Mouse (Mus musculus): ENCODE results near the gene Cd47. TPM values are rescaled to one million over a fixed set of nuclear protein-coding genes. Genes with fewer than 3 reads are reported as not detected.

The Cd47 gene
- polyA plus RNA-seq, 1 experiment from 2014 or later: 97.9 TPM

- ATAC-seq: no peak
Measured at GRCm38 (mm10) chr16:49770320-49771189, 29.8 kb upstream of the Cd47 start.

GRCm38 (mm10) chr16:49771609-49772396, 28.5 kb upstream of the Cd47 start:
- DNase-seq (ENCODE audit: low spot score): no peak
- no peak overlapping the region for H3K4me3 ChIP-seq (ENCODE audit: low read depth, low read length)
- no peak overlapping the region for H3K27ac ChIP-seq (ENCODE audit: low read depth, low read length)
- no peak overlapping the region for H3K4me2 ChIP-seq (ENCODE audit: low read length)
- H3K27me3 ChIP-seq (replicated peaks; ENCODE audit: control insufficient read depth, insufficient read depth, low read length): no peaks in the 10 kb centered on the region
- 91% methylated on average over 7 of the region's 7 CpGs for WGBS
- no peaks in the 10 kb centered on the region for H3K9me3 ChIP-seq (replicated peaks; ENCODE audit: control insufficient read depth, low read length)
- H3K9ac ChIP-seq (ENCODE audit: low read length): no peak overlapping the region
- H3K4me1 ChIP-seq (ENCODE audit: control insufficient read depth, insufficient read depth, low read length): no peaks in the 10 kb centered on the region
- H3K36me3 ChIP-seq (ENCODE audit: control insufficient read depth, insufficient read depth, low read length): no peaks in the 10 kb centered on the region
- no peak for ATAC-seq

More at GRCm38 (mm10) chr16:49770320-49771189, 29.8 kb upstream of the Cd47 start:
- Histone ChIP-seq H3K4me2 (ENCODE audit: low read length) (no peak overlapping the region), H3K27ac (ENCODE audit: low read depth, low read length) (no peak overlapping the region), H3K27me3 (replicated peaks; ENCODE audit: control insufficient read depth, insufficient read depth, low read length) (no peaks in the 10 kb centered on the region), H3K9me3 (replicated peaks; ENCODE audit: control insufficient read depth, low read length) (no peaks in the 10 kb centered on the region), H3K36me3 (ENCODE audit: control insufficient read depth, insufficient read depth, low read length) (no peaks in the 10 kb centered on the region), H3K9ac (ENCODE audit: low read length) (no peak overlapping the region), H3K4me3 (ENCODE audit: low read depth, low read length) (no peak overlapping the region), H3K4me1 (ENCODE audit: control insufficient read depth, insufficient read depth, low read length) (no peaks in the 10 kb centered on the region)
- 91% methylated on average over 12 of the region's 12 CpGs for WGBS
- DNase-seq (ENCODE audit: low spot score): no peak

GRCm38 (mm10) chr16:49772576-49772975, 27.8 kb upstream of the Cd47 start:
- no peaks in the 10 kb centered on the region for H3K27me3 ChIP-seq (replicated peaks; ENCODE audit: control insufficient read depth, insufficient read depth, low read length)
- ATAC-seq (no peak), DNase-seq (ENCODE audit: low spot score) (no peak)
- no peak overlapping the region for H3K4me3 ChIP-seq (ENCODE audit: low read depth, low read length)
- H3K27ac ChIP-seq (ENCODE audit: low read depth, low read length): no peak overlapping the region
- H3K9me3 ChIP-seq (replicated peaks; ENCODE audit: control insufficient read depth, low read length): no peaks in the 10 kb centered on the region
- H3K4me2 ChIP-seq (ENCODE audit: low read length): no peak overlapping the region
- no peak overlapping the region for H3K9ac ChIP-seq (ENCODE audit: low read length)
- no peaks in the 10 kb centered on the region for H3K36me3 ChIP-seq (ENCODE audit: control insufficient read depth, insufficient read depth, low read length)
- 75% methylated on average over 1 of the region's 1 CpGs for WGBS
- no peaks in the 10 kb centered on the region for H3K4me1 ChIP-seq (ENCODE audit: control insufficient read depth, insufficient read depth, low read length)

GRCm38 (mm10) chr16:49773068-49773467, 27.3 kb upstream of the Cd47 start:
- Histone ChIP-seq H3K36me3 (ENCODE audit: control insufficient read depth, insufficient read depth, low read length) (no peaks in the 10 kb centered on the region), H3K4me1 (ENCODE audit: control insufficient read depth, insufficient read depth, low read length) (no peaks in the 10 kb centered on the region), H3K9ac (ENCODE audit: low read length) (no peak overlapping the region), H3K4me2 (ENCODE audit: low read length) (no peak overlapping the region), H3K4me3 (ENCODE audit: low read depth, low read length) (no peak overlapping the region), H3K27ac (ENCODE audit: low read depth, low read length) (no peak overlapping the region), H3K27me3 (replicated peaks; ENCODE audit: control insufficient read depth, insufficient read depth, low read length) (no peaks in the 10 kb centered on the region), H3K9me3 (replicated peaks; ENCODE audit: control insufficient read depth, low read length) (no peaks in the 10 kb centered on the region)
- DNase-seq (ENCODE audit: low spot score) (no peak), ATAC-seq (no peak)
- 87% methylated on average over 1 of the region's 1 CpGs for WGBS

GRCm38 (mm10) chr16:49774059-49775001, 26.0 kb upstream of the Cd47 start:
- no peaks in the 10 kb centered on the region for H3K9me3 ChIP-seq (replicated peaks; ENCODE audit: control insufficient read depth, low read length)
- no peaks in the 10 kb centered on the region for H3K27me3 ChIP-seq (replicated peaks; ENCODE audit: control insufficient read depth, insufficient read depth, low read length)
- H3K9ac ChIP-seq (ENCODE audit: low read length): no peak overlapping the region
- H3K4me1 ChIP-seq (ENCODE audit: control insufficient read depth, insufficient read depth, low read length): no peaks in the 10 kb centered on the region
- ATAC-seq: no peak
- no peak for DNase-seq (ENCODE audit: low spot score)
- no peak overlapping the region for H3K4me2 ChIP-seq (ENCODE audit: low read length)
- no peak overlapping the region for H3K27ac ChIP-seq (ENCODE audit: low read depth, low read length)
- 88% methylated on average over 18 of the region's 18 CpGs for WGBS
- no peak overlapping the region for H3K4me3 ChIP-seq (ENCODE audit: low read depth, low read length)
- H3K36me3 ChIP-seq (ENCODE audit: control insufficient read depth, insufficient read depth, low read length): no peaks in the 10 kb centered on the region

GRCm38 (mm10) chr16:49775002-49775966, 25.0 kb upstream of the Cd47 start:
- H3K9ac ChIP-seq (ENCODE audit: low read length): no peak overlapping the region
- 89% methylated on average over 22 of the region's 22 CpGs for WGBS
- no peaks in the 10 kb centered on the region for H3K9me3 ChIP-seq (replicated peaks; ENCODE audit: control insufficient read depth, low read length)
- no peak for DNase-seq (ENCODE audit: low spot score)
- H3K27me3 ChIP-seq (replicated peaks; ENCODE audit: control insufficient read depth, insufficient read depth, low read length): no peaks in the 10 kb centered on the region
- H3K27ac ChIP-seq (ENCODE audit: low read depth, low read length): no peak overlapping the region
- ATAC-seq: no peak
- no peaks in the 10 kb centered on the region for H3K4me1 ChIP-seq (ENCODE audit: control insufficient read depth, insufficient read depth, low read length)
- no peaks in the 10 kb centered on the region for H3K36me3 ChIP-seq (ENCODE audit: control insufficient read depth, insufficient read depth, low read length)
- H3K4me3 ChIP-seq (ENCODE audit: low read depth, low read length): no peak overlapping the region
- no peak overlapping the region for H3K4me2 ChIP-seq (ENCODE audit: low read length)

GRCm38 (mm10) chr16:49776981-49777380, 23.4 kb upstream of the Cd47 start:
- DNase-seq (ENCODE audit: low spot score): no peak
- Histone ChIP-seq H3K9ac (ENCODE audit: low read length) (no peak overlapping the region), H3K27ac (ENCODE audit: low read depth, low read length) (no peak overlapping the region), H3K4me1 (ENCODE audit: control insufficient read depth, insufficient read depth, low read length) (no peaks in the 10 kb centered on the region), H3K9me3 (replicated peaks; ENCODE audit: control insufficient read depth, low read length) (no peaks in the 10 kb centered on the region), H3K4me2 (ENCODE audit: low read length) (no peak overlapping the region), H3K27me3 (replicated peaks; ENCODE audit: control insufficient read depth, insufficient read depth, low read length) (no peaks in the 10 kb centered on the region), H3K4me3 (ENCODE audit: low read depth, low read length) (no peak overlapping the region), H3K36me3 (ENCODE audit: control insufficient read depth, insufficient read depth, low read length) (no peaks in the 10 kb centered on the region)
- ATAC-seq: no peak
- 88% methylated on average over 7 of the region's 7 CpGs for WGBS

Data from forebrain, embryonic 14.5 days (tissue).